Mouse (Mus musculus): ENCODE data around the gene Vmn2r77.
"Not testable (repeated sequence)": the region's sequence is repeated elsewhere in the genome, so short reads cannot be mapped to it uniquely, and the experiment has no call there.

The Vmn2r77 gene

GRCm38 (mm10) chr7:86794727-86795126, at the start of gene Vmn2r77:
Gene Vmn2r77, plus strand, starts transcription at chr7:86795027.
- DNase-seq (ENCODE audit: low read depth in 2 of 2, low spot score in 2 of 2): no peak

DNA sequence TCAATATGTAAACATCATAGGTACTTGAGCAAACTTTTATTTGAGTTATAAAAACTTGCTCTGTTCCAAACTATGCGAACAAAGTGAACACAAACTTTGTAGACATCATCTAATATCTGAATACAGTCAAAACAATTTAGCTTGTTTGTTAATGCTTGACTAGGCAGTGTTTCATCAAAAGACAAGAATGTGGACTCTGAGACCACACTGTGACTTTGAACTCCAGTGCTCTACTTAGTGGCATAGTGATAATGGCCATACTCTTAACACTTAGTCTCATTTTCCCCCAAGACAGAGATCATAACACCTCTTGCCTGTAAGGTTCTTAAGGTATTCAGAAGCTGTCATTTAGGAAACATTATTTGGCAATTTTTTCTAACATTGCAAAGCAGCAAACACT, 34.1 kb upstream of the Vmn2r77 start:
- DNase-seq (ENCODE audit: low read depth in 2 of 2, low spot score in 2 of 2): no peak

GRCm38 (mm10) chr7:86764628-86765027, 30.2 kb upstream of the Vmn2r77 start:
- no peak for DNase-seq (ENCODE audit: low read depth in 2 of 2, low spot score in 2 of 2)

GRCm38 (mm10) chr7:86771621-86772020, 23.2 kb upstream of the Vmn2r77 start:
- DNase-seq (ENCODE audit: low read depth in 2 of 2, low spot score in 2 of 2): no peak

GRCm38 (mm10) chr7:86775617-86776325, 19.1 kb upstream of the Vmn2r77 start, which contains the start of gene Folh1:
Gene Folh1, minus strand, starts transcription at chr7:86775943.
- no peak for DNase-seq (ENCODE audit: low read depth in 2 of 2, low spot score in 2 of 2)

- not testable (repeated sequence) for DNase-seq (ENCODE audit: low read depth in 2 of 2, low spot score in 2 of 2)
Measured at GRCm38 (mm10) chr7:86815241-86815640, 20.4 kb downstream of the Vmn2r77 start.

- not testable (repeated sequence) for DNase-seq (ENCODE audit: low read depth in 2 of 2, low spot score in 2 of 2)
Measured at GRCm38 (mm10) chr7:86815716-86816115, 20.9 kb downstream of the Vmn2r77 start.

DNA sequence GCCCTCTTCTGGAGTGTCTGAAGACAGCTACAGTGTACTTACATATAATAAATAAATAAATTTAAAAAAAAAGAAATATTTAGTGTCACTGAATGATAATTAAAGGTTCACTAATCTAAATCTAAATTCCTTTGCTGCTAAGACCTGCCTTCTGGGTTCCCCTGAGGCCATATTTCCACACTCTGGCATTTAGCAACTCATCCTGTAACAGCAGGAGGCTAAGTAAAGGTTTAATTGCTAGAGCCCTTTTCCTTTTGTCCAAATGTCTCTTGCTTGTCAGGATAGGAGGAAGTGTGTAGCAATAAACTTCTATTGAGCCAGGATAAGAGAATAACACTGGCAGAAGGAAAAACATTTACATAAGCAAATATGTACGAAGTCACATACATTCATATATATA, 21.6 kb downstream of the Vmn2r77 start:
- no peak for DNase-seq (ENCODE audit: low read depth in 2 of 2, low spot score in 2 of 2)

Data from CD8-positive naive resting alpha-beta T cell, adult 2 months (primary cell).